Mouse (Mus musculus): ENCODE data around the gene Eml6. TPM values are rescaled to one million over a fixed set of nuclear protein-coding genes. Genes with fewer than 3 reads are reported as not detected.

Gene Eml6
- polyA plus RNA-seq, 1 experiment from 2014 or later = 0.84 TPM

DNA sequence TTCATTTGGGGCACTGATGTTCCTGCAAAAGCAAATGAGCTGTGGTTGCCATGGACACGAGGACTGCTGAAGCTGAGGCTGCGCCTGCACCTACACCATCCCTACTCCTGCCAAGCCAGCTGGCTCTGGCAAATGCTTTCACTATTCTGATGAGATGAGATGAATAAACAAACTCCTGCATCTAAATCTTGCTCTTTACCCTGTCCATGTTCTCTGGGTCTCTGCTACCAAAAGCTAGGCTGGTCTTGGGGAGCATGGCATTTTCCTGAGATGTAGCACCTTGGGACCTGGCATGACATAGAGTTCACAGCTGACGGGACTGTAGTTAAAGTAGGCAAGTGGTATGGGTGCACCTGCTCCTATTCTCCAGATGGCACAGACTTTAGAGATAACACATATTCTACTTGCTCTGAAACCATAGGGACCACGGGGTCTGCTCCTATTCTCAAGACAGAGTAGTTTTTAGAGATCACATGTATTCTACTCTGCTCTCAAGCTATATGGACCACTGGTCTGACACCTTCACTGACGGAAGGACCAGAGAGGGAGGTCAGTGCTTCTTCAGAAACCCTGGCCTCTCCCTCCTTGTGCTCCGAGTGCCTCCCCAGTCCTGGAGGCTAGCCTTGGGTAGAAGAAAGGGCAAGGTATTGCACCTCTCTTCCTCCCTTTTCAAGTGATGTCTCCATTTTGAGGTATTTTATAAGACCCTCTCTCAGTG is 236.8 kb downstream of the Eml6 start:
- H3K4me1 ChIP-seq (ENCODE audit: control insufficient read depth in 2 of 2, insufficient read depth in 2 of 2, low read length in 2 of 2) = peaks cover 2 to 6% of the 10 kb centered on the region in 2 experiments
- H3K36me3 ChIP-seq (ENCODE audit: control insufficient read depth, insufficient read depth, low read length) = no peaks in the 10 kb centered on the region
- no peaks in the 10 kb centered on the region for H3K27me3 ChIP-seq (ENCODE audit: control insufficient read depth, insufficient read depth, low read length)
- ATAC-seq (ENCODE audit: insufficient number of reproducible peaks, insufficient read depth, low FRiP score, low read depth) = no peak
- no peaks in the 10 kb centered on the region for H3K9me3 ChIP-seq (ENCODE audit: control insufficient read depth, low read length)
- H3K27ac ChIP-seq (replicated peaks in 1 of 2; ENCODE audit: control insufficient read depth in 1 of 2, insufficient read depth in 1 of 2, low read depth in 2 of 2, low read length in 2 of 2) = no peak overlapping the region
- 74% methylated on average over 6 of the region's 6 CpGs for WGBS
- H3K4me2 ChIP-seq (ENCODE audit: low read length) = no peak overlapping the region
- H3K4me3 ChIP-seq (ENCODE audit: control insufficient read depth in 1 of 2, insufficient read depth in 1 of 2, low read depth in 1 of 2, low read length in 2 of 2) = no peak overlapping the region
- H3K9ac ChIP-seq (ENCODE audit: low read length) = no peak overlapping the region

DNA sequence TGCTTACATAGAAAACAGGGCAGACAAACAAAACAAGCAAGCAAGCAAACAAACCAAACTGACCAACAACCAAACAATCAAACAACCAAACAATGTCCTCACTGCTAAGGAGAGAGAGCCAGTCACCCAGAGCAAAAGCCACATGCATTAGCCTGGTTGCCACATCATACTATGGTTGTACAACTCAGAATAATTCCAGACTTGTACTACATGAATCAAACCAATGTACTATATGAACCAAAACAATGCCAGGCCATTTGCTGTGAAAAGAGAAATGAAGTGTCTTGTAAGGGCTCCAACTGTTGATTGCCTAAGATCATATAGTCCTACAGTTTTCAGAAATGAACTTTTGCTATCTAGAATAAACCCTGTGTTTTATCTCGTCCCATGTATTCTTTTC is 237.3 kb downstream of the Eml6 start:
- peaks cover 2% of the 10 kb centered on the region in 2 experiments; a peak in 2 of 4 replicates for H3K4me1 ChIP-seq (ENCODE audit: control insufficient read depth in 2 of 2, insufficient read depth in 2 of 2, low read length in 2 of 2)
- H3K9ac ChIP-seq (ENCODE audit: low read length) = no peak overlapping the region
- WGBS = 69% methylated on average over 1 of the region's 1 CpGs
- no peak overlapping the region for H3K4me2 ChIP-seq (ENCODE audit: low read length)
- H3K36me3 ChIP-seq (ENCODE audit: control insufficient read depth, insufficient read depth, low read length) = no peaks in the 10 kb centered on the region
- no peak for ATAC-seq (ENCODE audit: insufficient number of reproducible peaks, insufficient read depth, low FRiP score, low read depth)
- H3K27ac ChIP-seq (replicated peaks in 1 of 2; ENCODE audit: control insufficient read depth in 1 of 2, insufficient read depth in 1 of 2, low read depth in 2 of 2, low read length in 2 of 2) = no peak overlapping the region
- no peak overlapping the region for H3K4me3 ChIP-seq (ENCODE audit: control insufficient read depth in 1 of 2, insufficient read depth in 1 of 2, low read depth in 1 of 2, low read length in 2 of 2)
- H3K27me3 ChIP-seq (ENCODE audit: control insufficient read depth, insufficient read depth, low read length) = no peaks in the 10 kb centered on the region
- H3K9me3 ChIP-seq (ENCODE audit: control insufficient read depth, low read length) = no peaks in the 10 kb centered on the region

DNA sequence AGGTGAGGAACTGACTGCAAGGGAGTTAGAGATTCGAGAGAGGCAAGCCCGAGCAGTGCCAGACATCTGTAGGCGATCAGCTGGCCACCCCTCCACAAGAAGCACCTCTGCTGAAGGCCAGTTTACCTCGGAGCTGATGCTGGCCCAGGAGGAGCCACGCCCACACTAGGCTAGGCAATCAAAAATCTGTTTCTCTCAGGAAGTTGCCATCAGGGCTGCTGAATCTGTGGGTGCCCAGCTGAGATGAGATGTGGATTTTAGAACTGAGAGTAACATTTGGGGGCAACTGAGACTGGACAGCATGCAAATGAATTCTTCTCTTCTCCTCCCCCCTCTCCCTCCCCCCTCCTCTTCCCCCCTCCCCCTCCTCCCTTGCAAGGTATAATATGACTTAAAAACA is 238.4 kb downstream of the Eml6 start:
- ATAC-seq (ENCODE audit: insufficient number of reproducible peaks, insufficient read depth, low FRiP score, low read depth) = no peak
- Histone ChIP-seq H3K9me3 (ENCODE audit: control insufficient read depth, low read length) (no peaks in the 10 kb centered on the region), H3K36me3 (ENCODE audit: control insufficient read depth, insufficient read depth, low read length) (no peaks in the 10 kb centered on the region), H3K27me3 (ENCODE audit: control insufficient read depth, insufficient read depth, low read length) (no peaks in the 10 kb centered on the region), H3K4me3 (ENCODE audit: control insufficient read depth in 1 of 2, insufficient read depth in 1 of 2, low read depth in 1 of 2, low read length in 2 of 2) (no peak overlapping the region), H3K4me1 (ENCODE audit: control insufficient read depth in 2 of 2, insufficient read depth in 2 of 2, low read length in 2 of 2) (peaks cover 2% of the 10 kb centered on the region in 2 experiments; a peak in 2 of 4 replicates), H3K27ac (replicated peaks in 1 of 2; ENCODE audit: control insufficient read depth in 1 of 2, insufficient read depth in 1 of 2, low read depth in 2 of 2, low read length in 2 of 2) (no peak overlapping the region), H3K9ac (ENCODE audit: low read length) (no peak overlapping the region), H3K4me2 (ENCODE audit: low read length) (no peak overlapping the region)
- WGBS = 21% methylated on average over 5 of the region's 5 CpGs

DNA sequence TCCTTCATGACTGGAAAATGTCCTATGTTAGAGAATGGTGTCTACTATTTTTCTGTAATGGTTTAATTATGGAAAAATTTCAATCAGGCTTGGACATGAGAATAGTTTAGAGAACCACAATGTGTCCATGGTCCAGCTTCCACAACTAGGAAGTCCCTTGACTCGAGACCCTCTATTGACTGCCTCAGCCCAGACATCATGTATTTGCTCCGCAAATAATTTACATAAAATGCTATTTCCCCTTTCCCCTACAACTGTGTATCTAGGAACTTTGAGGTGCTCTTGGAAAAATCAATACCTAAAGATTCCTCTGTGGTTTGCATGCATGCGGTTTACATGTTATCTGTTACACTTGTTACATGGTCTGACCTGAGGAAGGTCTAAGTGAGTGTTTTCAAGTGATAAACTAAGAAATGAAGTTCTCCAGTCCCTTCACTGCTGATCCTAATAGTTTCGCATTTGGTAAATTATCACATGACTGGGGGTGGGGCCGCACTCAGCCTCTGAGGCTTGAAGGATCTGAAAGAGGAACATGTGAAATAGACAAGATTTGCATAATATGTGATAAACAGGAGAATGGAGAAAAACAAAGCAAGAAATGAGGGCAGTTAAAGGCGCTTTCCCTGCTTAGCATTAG is 239.1 kb downstream of the Eml6 start:
- H3K27ac ChIP-seq (replicated peaks in 1 of 2; ENCODE audit: control insufficient read depth in 1 of 2, insufficient read depth in 1 of 2, low read depth in 2 of 2, low read length in 2 of 2) = no peak overlapping the region
- H3K4me1 ChIP-seq (ENCODE audit: control insufficient read depth in 2 of 2, insufficient read depth in 2 of 2, low read length in 2 of 2) = peaks cover 2% of the 10 kb centered on the region in 2 experiments; a peak in 2 of 4 replicates
- H3K9ac ChIP-seq (ENCODE audit: low read length) = no peak overlapping the region
- H3K4me2 ChIP-seq (ENCODE audit: low read length) = no peak overlapping the region
- H3K4me3 ChIP-seq (ENCODE audit: control insufficient read depth in 1 of 2, insufficient read depth in 1 of 2, low read depth in 1 of 2, low read length in 2 of 2) = no peak overlapping the region
- no peaks in the 10 kb centered on the region for H3K27me3 ChIP-seq (ENCODE audit: control insufficient read depth, insufficient read depth, low read length)
- ATAC-seq (ENCODE audit: insufficient number of reproducible peaks, insufficient read depth, low FRiP score, low read depth) = no peak
- no peaks in the 10 kb centered on the region for H3K9me3 ChIP-seq (ENCODE audit: control insufficient read depth, low read length)
- WGBS = 82% methylated on average over 6 of the region's 6 CpGs
- no peaks in the 10 kb centered on the region for H3K36me3 ChIP-seq (ENCODE audit: control insufficient read depth, insufficient read depth, low read length)

DNA sequence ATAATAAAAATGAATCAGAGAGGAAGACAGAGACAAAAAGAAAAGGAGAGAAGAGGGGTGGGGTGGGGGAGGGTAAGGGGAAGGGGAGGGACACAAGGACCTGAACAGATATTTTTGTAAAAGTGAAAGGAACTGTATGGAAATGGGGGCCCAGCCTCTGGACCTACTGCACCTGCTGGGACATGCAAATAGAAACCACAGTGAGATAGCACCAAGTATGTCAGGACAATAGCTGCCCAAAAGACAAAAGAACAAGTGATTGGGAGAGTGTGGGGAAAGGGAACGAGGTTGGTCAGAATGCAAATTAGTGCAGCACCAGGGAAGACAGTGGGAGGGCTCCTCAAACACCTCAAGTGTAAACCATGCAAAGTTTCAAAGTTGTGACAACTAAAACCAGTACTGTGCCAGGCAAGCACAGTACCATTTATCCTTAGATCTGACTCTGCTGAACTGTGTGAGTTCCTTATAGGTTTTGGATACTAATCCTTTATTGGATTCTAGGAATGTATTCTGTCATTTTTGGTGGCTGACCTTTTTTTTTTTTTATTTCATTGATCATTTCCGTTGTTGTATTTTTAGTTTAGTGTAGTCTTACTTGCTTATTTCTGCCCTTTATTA is 246.3 kb downstream of the Eml6 start:
- 60% methylated on average over 2 of the region's 2 CpGs for WGBS
- Histone ChIP-seq H3K4me1 (ENCODE audit: control insufficient read depth in 2 of 2, insufficient read depth in 2 of 2, low read length in 2 of 2) (peaks cover 5 to 11% of the 10 kb centered on the region in 2 experiments), H3K4me2 (ENCODE audit: low read length) (no peak overlapping the region), H3K36me3 (ENCODE audit: control insufficient read depth, insufficient read depth, low read length) (no peaks in the 10 kb centered on the region), H3K9me3 (ENCODE audit: control insufficient read depth, low read length) (no peaks in the 10 kb centered on the region), H3K27me3 (ENCODE audit: control insufficient read depth, insufficient read depth, low read length) (no peaks in the 10 kb centered on the region), H3K4me3 (ENCODE audit: control insufficient read depth in 1 of 2, insufficient read depth in 1 of 2, low read depth in 1 of 2, low read length in 2 of 2) (no peak overlapping the region), H3K27ac (replicated peaks in 1 of 2; ENCODE audit: control insufficient read depth in 1 of 2, insufficient read depth in 1 of 2, low read depth in 2 of 2, low read length in 2 of 2) (no peak overlapping the region), H3K9ac (ENCODE audit: low read length) (no peak overlapping the region)
- no peak for ATAC-seq (ENCODE audit: insufficient number of reproducible peaks, insufficient read depth, low FRiP score, low read depth)

DNA sequence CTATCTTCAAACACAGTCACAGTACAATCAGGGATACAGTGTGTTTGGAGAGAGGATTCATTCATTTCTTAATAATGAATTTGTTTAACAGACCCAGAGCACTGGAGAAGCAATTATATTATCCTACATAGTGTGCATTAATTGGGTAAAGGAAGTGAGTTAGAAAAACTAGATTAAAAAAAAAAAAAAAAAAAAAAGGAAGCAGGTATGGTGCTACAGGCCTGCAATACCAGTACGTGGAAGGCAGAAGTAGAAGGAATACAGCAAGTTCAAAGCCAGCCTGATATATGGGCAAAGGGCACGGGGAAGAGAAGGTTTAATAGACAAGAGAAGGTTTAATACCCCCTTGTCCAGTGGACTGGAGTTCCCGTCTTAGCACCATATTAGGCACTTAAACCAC is 246.9 kb downstream of the Eml6 start:
- 82% methylated on average over 3 of the region's 3 CpGs for WGBS
- H3K4me2 ChIP-seq (ENCODE audit: low read length) = no peak overlapping the region
- H3K4me1 ChIP-seq (ENCODE audit: control insufficient read depth in 2 of 2, insufficient read depth in 2 of 2, low read length in 2 of 2) = peaks cover 8 to 16% of the 10 kb centered on the region in 2 experiments
- H3K27me3 ChIP-seq (ENCODE audit: control insufficient read depth, insufficient read depth, low read length) = no peaks in the 10 kb centered on the region
- H3K9me3 ChIP-seq (ENCODE audit: control insufficient read depth, low read length) = no peaks in the 10 kb centered on the region
- H3K4me3 ChIP-seq (ENCODE audit: control insufficient read depth in 1 of 2, insufficient read depth in 1 of 2, low read depth in 1 of 2, low read length in 2 of 2) = no peak overlapping the region
- H3K9ac ChIP-seq (ENCODE audit: low read length) = no peak overlapping the region
- no peaks in the 10 kb centered on the region for H3K36me3 ChIP-seq (ENCODE audit: control insufficient read depth, insufficient read depth, low read length)
- ATAC-seq (ENCODE audit: insufficient number of reproducible peaks, insufficient read depth, low FRiP score, low read depth) = no peak
- peak overlapping the region; percentile 60 to 88; a peak in 3 of 4 replicates for H3K27ac ChIP-seq (replicated peaks in 1 of 2; ENCODE audit: control insufficient read depth in 1 of 2, insufficient read depth in 1 of 2, low read depth in 2 of 2, low read length in 2 of 2)

DNA sequence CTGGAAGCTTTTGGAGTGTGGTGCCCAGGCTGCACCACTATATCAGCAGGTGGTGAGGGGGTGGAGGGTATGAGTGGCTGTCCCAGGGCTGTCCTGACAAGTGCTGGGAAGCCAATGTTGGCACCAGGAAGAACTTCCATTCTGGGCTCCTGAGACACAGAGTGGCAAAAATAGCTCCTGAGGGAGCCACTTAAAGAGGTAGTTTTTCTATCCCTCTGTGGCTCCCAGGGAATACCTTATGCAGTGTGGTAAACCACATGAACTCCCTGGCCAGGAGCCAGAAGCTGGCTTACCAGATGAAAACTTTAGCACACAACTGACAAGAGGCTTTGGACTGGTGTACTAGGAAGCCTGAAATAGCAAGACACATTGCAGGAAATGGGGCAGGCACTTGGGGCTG is 247.9 kb downstream of the Eml6 start:
- no peak overlapping the region for H3K4me3 ChIP-seq (ENCODE audit: control insufficient read depth in 1 of 2, insufficient read depth in 1 of 2, low read depth in 1 of 2, low read length in 2 of 2)
- H3K27me3 ChIP-seq (ENCODE audit: control insufficient read depth, insufficient read depth, low read length) = no peaks in the 10 kb centered on the region
- ATAC-seq (ENCODE audit: insufficient number of reproducible peaks, insufficient read depth, low FRiP score, low read depth) = peak; percentile 89
- H3K4me1 ChIP-seq (ENCODE audit: control insufficient read depth in 2 of 2, insufficient read depth in 2 of 2, low read length in 2 of 2) = peaks cover 8 to 16% of the 10 kb centered on the region in 2 experiments
- H3K36me3 ChIP-seq (ENCODE audit: control insufficient read depth, insufficient read depth, low read length) = no peaks in the 10 kb centered on the region
- H3K9me3 ChIP-seq (ENCODE audit: control insufficient read depth, low read length) = no peaks in the 10 kb centered on the region
- H3K9ac ChIP-seq (ENCODE audit: low read length) = no peak overlapping the region
- H3K4me2 ChIP-seq (ENCODE audit: low read length) = no peak overlapping the region
- peak overlapping the region; percentile 80 to 88 for H3K27ac ChIP-seq (replicated peaks in 1 of 2; ENCODE audit: control insufficient read depth in 1 of 2, insufficient read depth in 1 of 2, low read depth in 2 of 2, low read length in 2 of 2)

Measured in heart, embryonic 14.5 days (tissue).